ENCODE assay signal across 7 mouse cellular contexts in genomic region chr7:12998851-12999250, GRCm38 (mm10). TPM values are rescaled to one million over a fixed set of nuclear protein-coding genes. Genes with fewer than 3 reads are reported as not detected.
DNase-seq lines count a peak whose midpoint lies in the region; ATAC-seq and TF ChIP-seq lines count a peak whose summit lies in the region.

Gene Trim28, plus strand, starts transcription at chr7:12999114.

- no peak within 1 kb of the TSS for H3K9ac ChIP-seq in ES-Bruce4 (ENCODE audit: low read depth, poor library complexity, severe bottlenecking)
- no peak within 1 kb of the TSS for H3K9ac ChIP-seq in forebrain, embryonic 15.5 days (replicated peaks)
- H3K9ac ChIP-seq in hindbrain, embryonic 13.5 days: no peak within 1 kb of the TSS
- no peak within 1 kb of the TSS for H3K9ac ChIP-seq in liver, embryonic 15.5 days

- H3K27ac ChIP-seq in ES-Bruce4 (ENCODE audit: insufficient read depth, low read length): no peak within 1 kb of the TSS
- H3K27ac ChIP-seq in forebrain, embryonic 15.5 days (replicated peaks): no peak within 1 kb of the TSS
- no peak within 1 kb of the TSS for H3K27ac ChIP-seq in hindbrain, embryonic 13.5 days
- no peak within 1 kb of the TSS for H3K27ac ChIP-seq in liver, embryonic 15.5 days (replicated peaks)

- no peak for DNase-seq in T-cell, adult 2 months (ENCODE audit: low spot score)
- no peak for DNase-seq in ovary, adult 18-20 months (ENCODE audit: low spot score)

- ATAC-seq in activated CD4-positive, CD25-positive, alpha-beta regulatory T cell, adult 4 months: no peak
- ATAC-seq in forebrain, embryonic 15.5 days (replicated peaks): no peak
- no peak for ATAC-seq in hindbrain, embryonic 13.5 days (ENCODE audit: low FRiP score)
- ATAC-seq in liver, embryonic 15.5 days (ENCODE audit: insufficient read depth): no peak

- no peak for TF ChIP-seq POLR2A in ES-Bruce4 (IDR thresholded peaks at IDR 0.05; ENCODE audit: insufficient read depth, low read length)

- no peaks in the 10 kb centered on the region for H3K4me1 ChIP-seq in ES-Bruce4 (ENCODE audit: control insufficient read depth, insufficient read depth, low read length)
- H3K4me1 ChIP-seq in forebrain, embryonic 15.5 days: no peaks in the 10 kb centered on the region
- no peaks in the 10 kb centered on the region for H3K4me1 ChIP-seq in hindbrain, embryonic 13.5 days (replicated peaks)
- no peaks in the 10 kb centered on the region for H3K4me1 ChIP-seq in liver, embryonic 15.5 days (replicated peaks)

- no peak within 1 kb of the TSS for H3K4me3 ChIP-seq in ES-Bruce4 (ENCODE audit: low read depth, low read length)
- H3K4me3 ChIP-seq in forebrain, embryonic 15.5 days: no peak within 1 kb of the TSS
- H3K4me3 ChIP-seq in hindbrain, embryonic 13.5 days: no peak within 1 kb of the TSS
- no peak within 1 kb of the TSS; the same call in 1 of the 2 replicates for H3K4me3 ChIP-seq in liver, embryonic 15.5 days (replicated peaks)

- TF ChIP-seq EP300 in ES-Bruce4 (IDR thresholded peaks at IDR 0.05; ENCODE audit: insufficient read depth, low read depth, low read length): no peak

- H3K27me3 ChIP-seq in ES-Bruce4 (ENCODE audit: control insufficient read depth, insufficient read depth, low read length, poor library complexity, severe bottlenecking): no peaks in the 10 kb centered on the region
- no peaks in the 10 kb centered on the region for H3K27me3 ChIP-seq in forebrain, embryonic 15.5 days
- H3K27me3 ChIP-seq in hindbrain, embryonic 13.5 days: no peaks in the 10 kb centered on the region
- no peaks in the 10 kb centered on the region; the same call in 1 of the 2 replicates for H3K27me3 ChIP-seq in liver, embryonic 15.5 days

- H3K36me3 ChIP-seq in ES-Bruce4 (ENCODE audit: control insufficient read depth, insufficient read depth, low read length, poor library complexity, severe bottlenecking): no peaks in the 10 kb centered on the region
- 0 out of 2 replicates have a peak, but pooled peaks cover 3% of the 10 kb centered on the region for H3K36me3 ChIP-seq in forebrain, embryonic 15.5 days
- no peaks in the 10 kb centered on the region for H3K36me3 ChIP-seq in hindbrain, embryonic 13.5 days
- peaks cover 1% of the 10 kb centered on the region; the same call in 1 of the 2 replicates for H3K36me3 ChIP-seq in liver, embryonic 15.5 days (replicated peaks)

- no peak for TF ChIP-seq CTCF in ES-Bruce4 (IDR thresholded peaks at IDR 0.05; ENCODE audit: low read depth, low read length)

- no peak within 1 kb of the TSS for H3K4me2 ChIP-seq in forebrain, embryonic 15.5 days (replicated peaks)
- H3K4me2 ChIP-seq in hindbrain, embryonic 13.5 days: no peak within 1 kb of the TSS
- 0 out of 2 replicates have a peak within 1 kb of the TSS, but pooled peaks have one; percentile 41 for H3K4me2 ChIP-seq in liver, embryonic 15.5 days

- 86% methylated on average over 3 of the region's 3 CpGs for WGBS in forebrain, embryonic 15.5 days
- WGBS in hindbrain, embryonic 13.5 days: 84% methylated on average over 3 of the region's 3 CpGs
- 66% methylated on average over 3 of the region's 3 CpGs for WGBS in liver, embryonic 15.5 days (ENCODE audit: insufficient replicate concordance)

- H3K9me3 ChIP-seq in ES-Bruce4 (replicated peaks; ENCODE audit: control insufficient read depth, insufficient read depth, low read length, poor library complexity, severe bottlenecking): no peaks in the 10 kb centered on the region
- no peaks in the 10 kb centered on the region for H3K9me3 ChIP-seq in forebrain, embryonic 15.5 days
- no peaks in the 10 kb centered on the region for H3K9me3 ChIP-seq in hindbrain, embryonic 13.5 days
- no peaks in the 10 kb centered on the region for H3K9me3 ChIP-seq in liver, embryonic 15.5 days (replicated peaks)

RNA-seq across cellular contexts. Expression of gene Trim28, which starts in this region (rescaled TPM):
- polyA plus RNA-seq in ES-Bruce4 (2011; ENCODE audit: insufficient read depth, insufficient read length, low read depth, missing spikeins): 1,087 and 1,151 TPM in 2 replicates
- 10 to 100 TPM; 45.5 to 59.4 TPM for polyA plus RNA-seq in activated CD4-positive, CD25-positive, alpha-beta regulatory T cell, adult 4 months (2017; shearing (Covaris generic))
- 252 and 278 TPM in 2 replicates for polyA plus RNA-seq in forebrain, embryonic 15.5 days (2015; fragmentation: Nextera tagmentation; extraction: Ambion mirVana)
- polyA plus RNA-seq in hindbrain, embryonic 13.5 days (2015; fragmentation: Nextera tagmentation; extraction: Ambion mirVana): 216 and 239 TPM in 2 replicates
- polyA plus RNA-seq in liver, embryonic 15.5 days (2015; fragmentation: Nextera tagmentation; extraction: Ambion mirVana): 75.3 and 89.4 TPM in 2 replicates
